In the genomic region with DNA sequence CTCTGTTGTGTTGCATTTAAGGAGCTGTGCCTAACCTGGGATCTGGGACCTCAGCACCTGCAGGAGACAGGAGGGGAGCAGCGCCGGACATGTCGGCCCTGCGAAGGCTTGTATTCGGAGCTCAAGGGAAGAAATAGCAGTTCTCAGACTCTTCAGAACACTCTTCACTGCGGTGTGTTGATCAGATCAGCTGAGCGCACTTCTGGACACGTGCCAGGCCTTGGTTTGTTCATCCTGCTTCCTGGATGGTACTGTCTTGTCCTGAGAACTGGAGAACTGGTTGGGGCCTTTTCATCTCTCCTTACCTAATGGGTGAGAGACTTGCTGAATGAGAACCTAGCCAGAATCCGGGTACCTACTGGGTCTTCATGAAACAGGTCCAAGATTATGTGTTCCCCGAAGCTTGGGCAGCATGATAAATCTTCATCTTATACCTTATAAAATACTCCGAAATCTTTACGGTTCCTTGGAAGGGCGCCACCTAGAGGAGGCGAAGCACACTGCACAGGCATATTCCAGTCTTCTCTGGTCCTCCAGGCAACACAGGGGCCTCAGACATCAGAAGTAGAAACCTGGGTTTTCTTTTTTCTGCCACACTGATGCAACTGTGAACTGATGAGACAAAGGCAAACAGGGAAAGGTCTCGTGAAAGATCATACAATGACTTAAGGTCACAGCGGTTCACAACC, we compare ENCODE assay signal across 9 mouse cellular contexts. TPM values are rescaled to one million over a fixed set of nuclear protein-coding genes. Genes with fewer than 3 reads are reported as not detected.
DNase-seq lines count a peak whose midpoint lies in the region; ATAC-seq and TF ChIP-seq lines count a peak whose summit lies in the region.
"Had no signal": no experiment of that assay in that cellular context is flagged by ENCODE, and none has a peak within 500 bp of the region (broad histone marks: within the 10 kb centered on the region; RNA-seq: fewer than 3 reads in every experiment).

No protein-coding gene starts in this region.

- ATAC-seq in megakaryocyte, adult 5-6 weeks (ENCODE audit: poor library complexity, severe bottlenecking) = no peak
- ATAC-seq: inflammation-experienced regulatory T-cells, adult 6 months had no signal

- no peak overlapping the region for H3K4me3 ChIP-seq in cerebellum, adult 2 months (replicated peaks; ENCODE audit: insufficient read depth, low read depth, low read length)
- H3K4me3 ChIP-seq in lung, adult 2 months (replicated peaks; ENCODE audit: extremely low read depth, low read depth, low read length) = no peak overlapping the region

- 61% methylated on average over 16 of the region's 16 CpGs for WGBS in cerebellum, adult 2 months
- 64% methylated on average over 16 of the region's 16 CpGs for WGBS in lung, adult 2 months

- no peaks in the 10 kb centered on the region for H3K27me3 ChIP-seq in cerebellum, adult 2 months (ENCODE audit: control insufficient read depth, insufficient read depth, low read length)

- DNase-seq in cerebellum, adult 2 months = no peak
- no peak for DNase-seq in cerebellum, adult 18-20 months
- no peak for DNase-seq in lung, adult 2 months
- DNase-seq in lung, postnatal 36 days = no peak
- peak; percentile 45 for DNase-seq in R1 (ENCODE audit: low read depth, low spot score)
- peak; percentile 53 for DNase-seq in right cerebral cortex, postnatal 14 days
- DNase-seq in embryo, embryonic 11 days = no peak

- H3K4me1 ChIP-seq in cerebellum, adult 2 months (ENCODE audit: control insufficient read depth, insufficient read depth, low read length) = no peaks in the 10 kb centered on the region
- 0 out of 2 replicates have a peak, but pooled peaks cover 4% of the 10 kb centered on the region for H3K4me1 ChIP-seq in lung, adult 2 months (ENCODE audit: control insufficient read depth, insufficient read depth, low read length)

- H3K27ac ChIP-seq in cerebellum, adult 2 months (ENCODE audit: insufficient read depth, low read length) = no peak overlapping the region

- no peak for TF ChIP-seq POLR2A in cerebellum, adult 2 months (IDR thresholded peaks at IDR 0.05; ENCODE audit: borderline replicate concordance, insufficient read depth, low read length)
- TF ChIP-seq POLR2A in lung, adult 2 months (IDR thresholded peaks at IDR 0.05; ENCODE audit: borderline replicate concordance, extremely low read depth, low read depth, low read length) = no peak

- TF ChIP-seq CTCF in cerebellum, adult 2 months (IDR thresholded peaks at IDR 0.05; ENCODE audit: borderline replicate concordance, insufficient read depth, low read depth, low read length) = peak; percentile 45; the same call in 1 of the 2 replicates
- peak; percentile 66 for TF ChIP-seq CTCF in lung, adult 2 months (IDR thresholded peaks at IDR 0.05; ENCODE audit: insufficient read depth, low read length)

RNA-seq across cellular contexts. Expression of a gene that starts 42.6 kb away (rescaled TPM):
- 0.24 and 0.46 TPM in 2 replicates for polyA plus RNA-seq in cerebellum, adult 2 months (2012; rRNA removed)
- polyA plus RNA-seq in lung, adult 2 months (2012; rRNA removed) = 0.27 and 0.59 TPM in 2 replicates
- total RNA-seq in megakaryocyte, adult 5-6 weeks (2015) = 0.32 TPM in 1 of 2 replicates, not detected in the other
- total RNA-seq in megakaryocyte, adult 5-6 weeks (2017) = 0.08 and 1.0 TPM in 2 replicates
- polyA plus RNA-seq: inflammation-experienced regulatory T-cells, adult 6 months had no signal

Comparison
In these comparisons a context has a peak if more than half of its experiments do, and no peak if none do; other contexts are left out.
1. DNase-seq: peak in R1 (single experiment) and right cerebral cortex, postnatal 14 days (single experiment); none in cerebellum, adult 2 months (0 of 2), cerebellum, adult 18-20 months (0 of 2), lung, adult 2 months (single experiment), lung, postnatal 36 days (single experiment) and embryo, embryonic 11 days (single experiment).